Mouse (Mus musculus): ENCODE data around the gene Syndig1. TPM values are rescaled to one million over a fixed set of nuclear protein-coding genes. Genes with fewer than 3 reads are reported as not detected.

The Syndig1 gene
- total RNA-seq, 4 experiments from 2014 or later = 0.14 to 0.60 (median 0.31) TPM

DNA sequence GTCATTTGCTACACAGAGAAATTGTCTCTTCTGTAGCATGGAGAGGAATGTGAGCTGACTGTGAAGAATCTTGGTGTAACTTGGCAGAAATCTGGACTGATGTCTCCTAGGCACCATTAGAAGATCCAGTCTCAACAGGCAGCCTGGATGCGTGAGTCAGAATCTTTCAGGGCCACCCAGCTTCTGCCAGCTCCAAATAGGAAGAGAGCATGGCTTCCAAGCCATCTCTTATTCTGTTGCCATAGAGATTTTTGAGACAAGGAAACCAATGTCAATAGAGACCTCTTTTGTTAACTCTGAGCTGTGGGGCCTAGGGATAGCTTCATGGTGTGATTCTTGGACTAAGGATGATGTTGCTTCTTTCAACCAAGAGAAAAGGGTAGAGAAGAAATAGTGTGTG lies 151.4 kb downstream of the Syndig1 start:
- no peak for DNase-seq (ENCODE audit: low spot score)

DNA sequence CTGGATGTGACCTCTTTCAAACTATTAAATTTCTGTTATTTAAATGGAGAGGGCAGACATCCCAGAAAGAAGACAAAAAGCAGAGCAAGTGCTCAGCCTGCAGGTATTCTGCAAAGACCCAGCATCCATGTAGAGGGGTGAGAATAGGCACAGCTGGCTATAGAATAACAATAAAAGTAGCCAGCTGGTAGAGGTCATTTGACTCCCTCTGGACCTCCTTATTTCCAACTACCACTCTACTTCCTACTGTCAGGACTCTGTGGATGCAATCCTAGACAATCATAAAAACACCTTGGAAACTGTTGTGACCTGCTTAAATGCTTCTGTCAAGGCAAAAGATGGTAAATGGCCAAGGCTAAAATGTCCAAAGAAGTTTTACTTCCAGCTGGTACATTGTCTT lies 153.5 kb downstream of the Syndig1 start:
- DNase-seq (ENCODE audit: low spot score) = no peak

DNA sequence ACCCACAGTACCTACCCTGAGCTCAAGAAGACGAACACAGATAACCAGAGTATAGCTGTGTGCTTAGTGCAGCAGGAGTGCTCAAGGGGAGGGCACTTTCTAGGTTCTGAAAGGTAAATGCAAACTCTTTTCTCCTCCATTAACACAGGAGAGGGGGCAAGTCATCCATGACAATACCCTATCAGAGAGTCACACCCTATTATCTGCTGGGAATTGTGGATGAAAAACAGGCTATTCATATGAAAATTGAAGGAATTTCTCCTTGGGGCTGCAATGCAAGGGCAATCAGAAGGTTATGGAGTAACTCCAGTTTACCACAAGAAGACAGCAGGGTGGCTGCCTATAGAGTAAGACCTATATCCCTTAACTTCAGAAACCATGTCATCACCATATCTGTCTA lies 154.1 kb downstream of the Syndig1 start:
- DNase-seq (ENCODE audit: low spot score) = no peak

DNA sequence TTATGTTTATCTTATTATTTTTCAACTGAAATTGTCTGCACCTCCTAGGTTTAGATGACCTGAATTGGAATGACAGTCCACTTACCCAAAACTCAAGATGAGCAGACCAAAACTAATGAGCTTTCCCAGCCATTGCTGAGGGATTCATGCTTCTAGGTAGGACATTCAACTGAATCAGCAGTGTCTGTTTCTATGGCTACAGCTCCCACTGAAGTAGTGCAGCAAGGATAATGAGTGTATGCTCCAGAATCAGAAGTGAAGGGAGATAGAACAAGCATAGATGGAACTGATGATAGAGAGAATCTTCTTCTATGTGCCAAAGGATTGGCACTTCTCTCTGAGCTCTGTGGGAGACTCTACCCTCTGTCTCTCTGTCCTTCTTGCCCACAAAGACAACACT lies 158.6 kb downstream of the Syndig1 start:
- no peak for DNase-seq (ENCODE audit: low spot score)

DNA sequence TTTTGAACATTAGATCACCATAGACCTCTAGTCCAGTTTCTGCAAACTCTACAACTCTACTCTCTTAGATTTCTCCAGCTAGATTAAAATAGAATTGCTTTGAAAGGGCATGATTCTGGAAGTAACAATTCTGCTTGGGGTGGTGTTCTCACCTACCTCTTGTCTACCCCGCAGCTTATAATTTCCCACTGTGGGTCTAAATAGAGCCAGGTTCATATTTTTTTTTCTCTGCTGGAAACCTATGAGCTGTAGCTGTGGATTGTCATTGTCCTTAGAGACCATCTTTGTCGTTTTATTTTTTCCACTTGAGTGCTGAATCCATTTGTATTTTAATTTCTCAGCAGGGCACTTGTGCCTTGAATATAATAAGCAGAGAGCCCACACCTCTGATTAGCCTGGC lies 162.5 kb downstream of the Syndig1 start:
- DNase-seq (ENCODE audit: low spot score) = no peak

DNA sequence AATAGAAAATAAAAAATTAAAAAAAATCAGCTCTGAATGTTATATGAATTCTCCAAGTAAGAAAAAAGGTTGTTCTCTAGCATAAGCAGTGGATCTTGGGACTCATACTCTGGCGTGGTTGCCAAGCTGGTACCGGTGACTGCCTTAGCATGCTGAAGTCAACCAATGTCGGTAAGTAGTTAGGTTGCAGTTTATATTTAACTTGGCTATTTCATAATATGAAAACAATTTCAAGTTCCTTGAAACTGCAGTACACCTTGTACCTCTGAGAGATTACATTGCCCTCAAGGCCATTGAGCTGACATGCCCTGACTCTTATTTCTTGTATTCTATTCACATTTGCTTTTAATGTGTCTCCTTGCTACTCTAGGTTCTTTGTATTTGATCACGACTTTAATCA lies 163.9 kb downstream of the Syndig1 start:
- DNase-seq (ENCODE audit: low spot score) = no peak

DNA sequence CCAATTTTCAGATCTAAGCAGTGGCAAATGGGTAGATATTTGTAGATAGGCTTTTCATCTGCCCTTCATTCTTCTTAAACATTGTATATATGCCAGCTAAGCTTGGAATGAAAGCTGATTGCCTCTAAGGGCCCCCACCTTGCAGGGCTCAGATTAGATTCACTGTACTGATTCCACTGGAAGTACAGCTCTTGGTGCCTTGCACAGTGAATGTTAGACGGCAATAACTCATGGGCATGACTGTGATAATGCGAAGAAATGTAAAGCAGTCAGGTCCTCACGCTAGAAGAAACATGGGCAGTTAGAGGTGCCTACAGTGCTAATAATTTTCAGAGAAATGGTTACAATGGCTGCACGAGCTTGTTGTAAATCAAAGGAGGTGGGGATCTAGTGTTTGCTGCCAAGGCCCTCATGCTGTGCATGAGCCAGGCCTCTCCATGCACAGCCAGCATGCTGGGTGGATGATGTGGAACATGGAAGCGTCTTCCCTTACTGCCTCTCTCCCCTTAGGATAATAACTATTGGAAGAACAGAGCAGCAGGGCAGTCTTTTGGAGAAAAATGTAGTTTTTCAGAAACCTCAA lies 167.5 kb downstream of the Syndig1 start:
- no peak for DNase-seq (ENCODE audit: low spot score)

DNA sequence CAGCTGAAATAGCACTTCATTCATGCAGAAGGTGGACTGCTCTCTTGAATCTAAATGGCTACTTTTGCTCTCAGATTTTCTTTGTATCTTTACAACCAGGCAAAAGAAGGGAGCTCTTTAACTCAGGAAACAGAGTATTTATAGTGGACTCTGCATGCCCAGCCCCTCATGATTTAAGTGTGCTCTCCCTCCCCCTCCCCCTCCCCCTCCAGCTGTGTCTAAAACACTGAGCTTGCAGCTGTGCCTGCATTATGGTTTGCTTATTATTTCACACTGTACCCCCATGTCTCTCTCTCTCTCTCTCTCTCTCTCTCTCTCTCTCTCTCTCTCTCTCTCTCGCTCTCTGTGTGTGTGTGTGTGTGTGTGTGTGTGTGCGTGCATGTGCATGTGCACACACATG lies 168.6 kb downstream of the Syndig1 start:
- no peak for DNase-seq (ENCODE audit: low spot score)

DNA sequence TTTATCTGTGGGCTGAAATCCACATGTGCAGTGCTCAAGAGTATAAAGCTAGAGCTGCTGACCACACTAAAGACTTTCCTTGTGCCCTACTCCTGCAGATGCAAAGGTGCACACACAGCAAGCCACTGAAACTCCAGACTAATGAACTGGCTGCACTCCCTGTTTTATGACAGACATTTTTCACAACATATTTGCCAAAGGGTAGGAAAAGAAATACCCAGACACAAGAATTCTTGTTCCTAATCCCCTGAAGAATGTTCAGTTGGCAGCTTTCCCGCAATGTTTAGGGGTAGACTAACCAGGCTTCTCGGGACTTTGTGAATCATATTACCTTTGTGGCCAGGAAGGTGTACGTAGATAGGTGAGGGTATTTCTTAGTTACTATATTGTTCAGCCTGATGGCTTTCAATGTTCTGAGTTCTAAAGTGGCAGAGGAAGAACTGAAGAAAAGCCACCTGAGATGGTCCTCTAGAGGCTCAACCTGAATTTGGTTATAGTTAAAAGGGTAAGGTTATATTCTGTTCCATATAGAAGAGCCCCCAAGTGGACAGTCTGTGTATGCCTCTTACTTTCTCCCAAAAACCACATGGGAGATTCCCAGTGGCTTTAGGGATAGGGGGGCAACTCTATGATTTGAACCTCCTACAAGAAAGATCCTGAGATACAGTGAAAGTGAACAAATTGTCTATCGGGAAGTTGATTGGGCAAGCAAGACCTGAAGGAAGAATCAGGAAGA lies 169.5 kb downstream of the Syndig1 start:
- no peak for DNase-seq (ENCODE audit: low spot score)

DNA sequence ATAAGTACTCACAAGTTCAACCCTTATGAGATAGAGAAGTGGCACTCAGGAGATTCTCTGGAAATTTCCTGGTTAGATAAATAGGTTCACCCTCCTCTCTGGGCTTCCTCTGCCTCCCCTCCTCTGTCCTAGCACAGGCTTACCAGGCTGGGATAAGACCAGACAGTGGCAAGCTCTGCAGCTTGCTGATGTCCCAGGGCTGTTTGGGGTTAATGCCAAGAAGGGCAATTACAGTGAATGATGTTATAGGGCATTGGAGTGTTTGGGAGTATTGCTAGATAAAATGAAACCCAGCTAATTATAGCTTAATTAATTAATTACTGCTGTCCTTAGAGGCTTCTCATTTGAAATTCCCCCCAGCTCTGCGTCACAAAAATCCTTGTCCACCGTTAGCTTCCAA lies 171.6 kb downstream of the Syndig1 start:
- no peak for DNase-seq (ENCODE audit: low spot score)

DNA sequence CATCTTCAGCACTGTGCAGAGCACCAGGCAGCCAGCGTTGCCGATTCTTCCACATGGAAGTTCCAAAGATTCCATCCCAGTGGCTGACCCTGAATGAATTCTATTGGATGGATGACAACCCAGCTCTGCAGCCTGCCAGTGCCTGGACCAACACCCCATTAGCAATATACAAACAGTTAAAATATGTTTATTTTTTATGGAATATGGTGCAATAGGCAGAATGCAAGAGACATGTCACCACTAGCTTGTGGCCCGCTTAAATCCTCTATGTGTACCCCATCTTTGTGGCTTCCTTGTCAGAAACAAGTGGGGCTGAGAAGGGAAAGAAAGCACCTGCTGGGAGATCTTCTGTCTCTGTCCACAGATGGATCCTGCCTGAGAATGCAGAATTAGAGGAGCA lies 174.5 kb downstream of the Syndig1 start:
- no peak for DNase-seq (ENCODE audit: low spot score)

DNA sequence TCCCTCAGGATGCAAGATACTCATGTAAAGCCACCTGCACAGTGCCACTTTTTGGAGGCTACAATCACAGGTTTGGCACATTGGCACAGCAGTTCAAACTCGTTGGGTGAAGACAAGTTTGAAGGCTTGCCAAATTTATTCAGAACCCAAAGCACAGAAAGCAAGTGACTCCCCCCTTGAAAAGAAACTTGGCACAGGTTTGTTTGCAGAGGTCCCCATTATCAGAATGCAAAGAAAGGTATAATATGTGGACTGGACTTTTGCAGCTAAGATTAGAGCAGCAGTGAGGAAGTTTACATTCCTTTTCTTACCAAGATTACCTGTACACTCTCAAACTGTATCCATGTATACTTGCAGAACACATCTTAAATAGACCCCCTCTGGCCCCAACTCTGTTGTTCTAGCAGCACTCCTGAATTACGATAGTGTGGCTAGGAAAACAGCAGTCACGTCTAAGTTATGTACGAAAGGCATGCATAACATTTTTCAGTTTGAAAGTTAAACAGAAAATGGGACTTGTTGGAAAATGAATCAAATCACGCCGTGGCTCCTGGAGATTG lies 183.9 kb downstream of the Syndig1 start:
- DNase-seq (ENCODE audit: low spot score) = no peak

DNA sequence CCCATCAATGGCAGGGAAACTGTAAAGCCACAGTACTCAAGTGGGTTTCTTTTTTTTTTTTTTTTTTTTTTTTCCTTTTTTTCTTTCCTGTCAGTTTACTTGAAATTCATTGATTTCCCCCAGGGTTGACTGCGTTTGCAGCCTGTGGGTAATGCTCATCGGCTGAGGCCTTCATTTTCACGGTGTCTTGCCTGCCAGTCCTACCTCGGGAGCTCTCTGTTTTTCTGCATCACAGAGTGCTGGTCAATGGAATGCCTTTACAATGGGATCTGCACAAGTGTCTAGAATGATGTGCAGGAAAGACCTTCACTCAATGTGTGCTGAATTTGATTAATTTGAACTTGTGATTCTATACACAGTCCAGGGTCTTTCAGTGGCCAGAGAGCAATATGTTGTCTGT lies 184.8 kb downstream of the Syndig1 start:
- no peak for DNase-seq (ENCODE audit: low spot score)

DNA sequence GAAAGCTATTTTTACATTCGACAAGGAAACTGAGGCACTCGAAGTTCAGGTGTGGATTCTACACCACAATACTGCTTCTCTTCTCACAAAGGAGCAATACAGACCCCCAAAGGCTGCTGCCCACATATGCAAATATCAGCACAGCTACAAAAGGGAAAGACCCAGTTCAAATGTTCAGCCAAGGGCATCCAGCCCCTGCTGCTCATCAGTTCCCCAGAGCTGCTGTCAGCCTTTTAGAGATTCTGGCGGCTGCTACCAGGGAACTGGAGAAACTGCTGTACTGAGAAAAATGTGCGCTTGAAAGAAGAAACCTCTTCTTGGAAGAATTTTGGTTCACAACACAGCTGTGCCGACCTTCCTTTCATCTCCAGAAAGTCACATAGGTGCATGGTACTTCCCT lies 187.3 kb downstream of the Syndig1 start:
- DNase-seq (ENCODE audit: low spot score) = no peak

DNA sequence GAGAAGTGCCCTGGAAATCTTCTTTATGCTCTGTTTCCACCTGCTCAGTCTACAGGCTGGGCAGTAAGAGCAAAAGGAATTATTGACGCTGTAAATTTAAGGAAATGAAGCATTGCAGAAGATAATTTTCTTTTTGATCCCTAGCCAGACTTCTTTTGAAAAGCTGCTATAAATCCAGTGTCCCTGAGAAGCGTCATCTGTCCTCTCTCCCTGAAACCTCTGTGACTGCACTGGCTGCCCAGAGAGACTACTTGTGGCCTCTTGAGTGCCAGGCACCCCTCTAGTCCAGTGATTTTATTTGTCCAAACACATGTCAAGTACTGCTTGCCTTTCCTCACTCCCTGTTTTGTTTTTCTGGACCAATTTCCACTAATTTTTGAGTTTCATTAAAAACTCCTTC lies 191.7 kb downstream of the Syndig1 start:
- DNase-seq (ENCODE audit: low spot score) = no peak

DNA sequence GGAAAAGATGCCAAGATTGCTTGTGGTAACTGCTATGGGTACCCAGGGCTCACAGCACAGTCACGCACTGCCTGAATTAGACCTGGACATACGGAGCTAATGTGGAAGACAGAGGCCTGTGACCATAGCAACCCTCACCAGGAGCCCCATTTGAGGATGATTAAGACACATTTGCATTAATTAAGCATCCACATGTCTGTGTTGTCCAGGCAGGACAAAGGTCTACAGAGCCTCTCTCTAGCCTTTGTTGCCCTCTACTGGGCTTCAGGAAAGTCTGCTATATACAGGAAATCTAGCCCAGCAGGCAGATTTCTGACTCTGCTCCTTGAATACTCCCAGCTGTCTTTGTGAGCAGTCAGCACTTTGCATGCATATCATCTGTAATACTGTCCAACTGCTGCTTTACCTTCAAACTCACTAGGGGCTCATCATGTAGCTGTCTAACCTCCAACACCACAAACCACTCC lies 194.9 kb downstream of the Syndig1 start:
- DNase-seq (ENCODE audit: low spot score) = no peak

DNA sequence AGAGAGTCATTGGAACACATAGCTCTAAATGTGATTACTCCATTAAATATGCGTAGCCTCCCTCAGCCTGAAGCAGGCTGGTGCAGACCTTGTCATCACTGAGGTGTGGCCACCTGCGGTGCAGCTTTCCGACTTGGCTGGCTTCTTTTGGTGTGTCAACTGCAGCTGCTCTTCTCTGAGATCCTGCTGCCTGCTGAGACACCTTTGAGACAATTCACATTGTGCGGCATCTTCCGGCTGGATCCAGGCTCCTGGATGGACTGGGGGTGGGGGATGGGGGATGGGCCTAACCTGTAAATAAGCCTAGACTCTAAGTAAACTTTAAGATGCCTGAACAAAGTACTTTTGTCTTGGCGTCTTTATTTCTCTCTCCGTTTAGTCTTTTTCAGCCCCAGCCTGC lies 214.5 kb downstream of the Syndig1 start:
- no peak for DNase-seq (ENCODE audit: low spot score)

Other genes starting within 250 kb of the Syndig1 start
- gene C530025M09Rik, start 2.0 kb downstream of the Syndig1 start, total RNA-seq (2022) = not detected